Mouse (Mus musculus) frontal cortex, postnatal 25 days (tissue): ENCODE results near the gene Agps.
A peak's percentile ranks its signal among the peaks of the same experiment; 100 is the strongest.

ENCODE experiments used
- DNase-seq, 2 experiments: peaks; one replicate each; pipeline ENCODE4 v3.0.0; 2022; ENCODE audit warnings: low spot score in 2 of 2

The Agps gene

GRCm38 (mm10) chr2:75831881-75832633 lies at the start of gene Agps:
TSS of gene Agps (plus strand) at chr2:75832177.
- peak; percentile 74 to 78 for DNase-seq

GRCm38 (mm10) chr2:75786075-75786474 lies 45.9 kb upstream of the Agps start:
- DNase-seq: no peak

GRCm38 (mm10) chr2:75788511-75788910 lies 43.5 kb upstream of the Agps start:
- no peak for DNase-seq

GRCm38 (mm10) chr2:75789959-75790523 lies 41.9 kb upstream of the Agps start:
- DNase-seq: no peak

GRCm38 (mm10) chr2:75791561-75792308 lies 40.2 kb upstream of the Agps start:
- DNase-seq: no peak

GRCm38 (mm10) chr2:75792377-75793203 lies 39.4 kb upstream of the Agps start:
- no peak for DNase-seq

- no peak for DNase-seq
These were observed 35.8 kb upstream of the Agps start for GRCm38 (mm10) chr2:75796181-75796580.

- no peak for DNase-seq
These were observed 33.5 kb upstream of the Agps start for GRCm38 (mm10) chr2:75798434-75798970.

GRCm38 (mm10) chr2:75805767-75806166 lies 26.2 kb upstream of the Agps start:
- no peak for DNase-seq

GRCm38 (mm10) chr2:75806891-75807290 lies 25.1 kb upstream of the Agps start:
- DNase-seq: no peak

- DNase-seq: no peak
These were observed 24.5 kb upstream of the Agps start for GRCm38 (mm10) chr2:75807460-75807859.

- DNase-seq: no peak
These were observed 17.1 kb upstream of the Agps start for GRCm38 (mm10) chr2:75814880-75815279.

- DNase-seq: no peak
These were observed 16.5 kb upstream of the Agps start for GRCm38 (mm10) chr2:75815521-75815920.

GRCm38 (mm10) chr2:75816673-75817072 lies 15.3 kb upstream of the Agps start:
- no peak for DNase-seq

- DNase-seq: no peak
These were observed 13.3 kb upstream of the Agps start for GRCm38 (mm10) chr2:75818719-75819118.

GRCm38 (mm10) chr2:75819796-75820195 lies 12.2 kb upstream of the Agps start:
- no peak for DNase-seq

- DNase-seq: no peak
These were observed 9.8 kb upstream of the Agps start for GRCm38 (mm10) chr2:75821971-75822751.

GRCm38 (mm10) chr2:75823736-75824135 lies 8.2 kb upstream of the Agps start:
- DNase-seq: no peak

- no peak for DNase-seq
These were observed 7.8 kb upstream of the Agps start for GRCm38 (mm10) chr2:75824144-75824543.

GRCm38 (mm10) chr2:75824846-75825245 lies 7.1 kb upstream of the Agps start:
- DNase-seq: no peak

GRCm38 (mm10) chr2:75825603-75826002 lies 6.4 kb upstream of the Agps start:
- DNase-seq: no peak
